Mouse (Mus musculus) hematopoietic stem cell, adult 5-6 weeks (primary cell): ENCODE data around the gene Ina. TPM values are rescaled to one million over a fixed set of nuclear protein-coding genes. Genes with fewer than 3 reads are reported as not detected.

ENCODE experiments used
- total RNA-seq: library from RNA; stranded (forward); fragments of 172-1452, 232-1000 nt; gene quantifications from 2 replicates; pipeline ENCODE4 v1.2.3, GENCODE M21; 2017

Gene Ina
- total RNA-seq, 1 experiment from 2014 or later = not detected

Other genes with a start within 250 kb of the Ina start
- gene Nt5c2, start 455 bp downstream of the Ina start, total RNA-seq = 93.0 and 138 TPM in 2 replicates
- 19.8 and 20.0 TPM in 2 replicates for gene Pcgf6, start 36.2 kb downstream of the Ina start, total RNA-seq
- 19.2 and 20.9 TPM in 2 replicates for gene Taf5, start 53.0 kb downstream of the Ina start, total RNA-seq
- 376 and 413 TPM in 2 replicates for gene Usmg5, start 75.9 kb downstream of the Ina start, total RNA-seq
- 20.9 and 24.7 TPM in 2 replicates for gene Pdcd11, start 76.1 kb downstream of the Ina start, total RNA-seq
- gene Calhm2, start 123.6 kb downstream of the Ina start, total RNA-seq = 16.1 and 18.8 TPM in 2 replicates
- not detected in 2 replicates for gene Calhm1, start 129.6 kb downstream of the Ina start, total RNA-seq
- gene Calhm3, start 143.1 kb downstream of the Ina start, total RNA-seq = not detected in 2 replicates
- gene Neurl1a, start 164.1 kb downstream of the Ina start, total RNA-seq = not detected in 2 replicates